Mouse (Mus musculus) frontal cortex, postnatal 25 days (tissue): ENCODE results near the gene Cenps.
"Not testable (repeated sequence)": the region's sequence is repeated elsewhere in the genome, so short reads cannot be mapped to it uniquely, and the experiment has no call there.

Experiments
- DNase-seq, 2 experiments: peaks; one replicate each; pipeline ENCODE4 v3.0.0; 2022; ENCODE audit warnings: low spot score in 2 of 2

The Cenps gene

DNA sequence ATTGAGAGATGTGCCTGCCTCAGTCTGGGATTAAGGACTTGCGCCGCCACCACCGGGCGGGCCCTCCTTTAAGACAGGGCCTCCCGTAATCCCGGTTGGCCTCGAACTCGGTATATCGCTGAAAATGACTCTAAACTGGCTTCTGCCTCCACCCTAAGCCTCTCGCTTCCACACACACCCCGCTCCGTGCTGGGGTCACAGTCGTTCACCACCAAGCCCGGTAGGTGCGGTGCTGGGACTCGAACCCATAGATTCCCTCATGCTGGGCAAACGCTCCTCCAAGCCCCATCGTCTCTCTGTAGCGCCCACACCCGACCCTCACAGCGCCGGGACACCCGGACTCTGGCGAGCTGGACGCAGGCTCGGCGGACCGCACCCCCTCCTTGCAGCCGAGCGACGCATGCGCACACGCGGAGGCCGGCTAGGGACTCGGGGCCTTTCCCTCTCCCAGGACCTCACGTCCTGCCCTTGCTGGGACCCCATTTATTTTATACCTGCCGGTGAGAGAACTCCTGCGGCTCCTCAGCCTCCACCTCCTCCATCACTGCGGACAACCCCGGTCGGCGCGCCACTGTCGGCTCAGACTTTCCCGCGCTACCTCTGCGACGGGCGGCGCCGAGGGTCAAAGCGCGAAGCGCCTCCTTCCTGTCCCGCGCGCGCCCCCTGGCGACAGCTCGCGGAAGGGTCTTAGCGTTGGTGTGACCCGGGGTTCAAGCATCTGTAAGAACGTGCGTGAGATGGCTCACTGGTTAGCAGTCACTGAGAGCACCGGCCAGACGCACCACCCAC is at the start of gene Cenps:
Gene Cenps (minus strand): TSS at position 648 of the 789 bp plus-strand sequence.
- peak; percentile 87 to 88 for DNase-seq

GRCm38 (mm10) chr4:149182755-149183154 is 45.3 kb upstream of the Cenps start:
- no peak for DNase-seq

GRCm38 (mm10) chr4:149182192-149182591 is 44.8 kb upstream of the Cenps start:
- no peak for DNase-seq

DNA sequence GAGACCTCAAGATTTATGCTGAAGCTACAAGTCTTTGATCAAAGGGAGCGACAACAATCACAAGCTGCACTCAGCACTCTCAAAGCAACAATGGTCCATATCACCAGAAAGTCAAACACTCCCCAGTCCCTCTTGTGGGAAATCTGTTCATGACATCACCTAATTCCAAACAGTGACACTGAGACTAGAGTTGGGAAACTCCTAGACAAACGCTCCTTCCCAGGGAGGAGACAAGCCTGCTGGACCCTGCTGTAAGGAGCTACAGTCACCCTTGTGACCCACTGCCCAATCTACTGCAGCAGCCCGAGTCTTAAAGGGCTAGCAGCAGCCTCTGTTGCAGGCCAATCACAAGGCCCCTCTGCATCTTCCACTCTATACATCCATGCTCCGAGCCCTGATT is 42.1 kb upstream of the Cenps start:
- DNase-seq: no peak

GRCm38 (mm10) chr4:149179160-149179559 is 41.7 kb upstream of the Cenps start:
- DNase-seq: no peak

GRCm38 (mm10) chr4:149178328-149178727 is 40.9 kb upstream of the Cenps start:
- DNase-seq: no peak

- DNase-seq: no peak
Measured at GRCm38 (mm10) chr4:149177046-149177445, 39.6 kb upstream of the Cenps start.

GRCm38 (mm10) chr4:149176645-149177044 is 39.2 kb upstream of the Cenps start:
- DNase-seq: no peak

DNA sequence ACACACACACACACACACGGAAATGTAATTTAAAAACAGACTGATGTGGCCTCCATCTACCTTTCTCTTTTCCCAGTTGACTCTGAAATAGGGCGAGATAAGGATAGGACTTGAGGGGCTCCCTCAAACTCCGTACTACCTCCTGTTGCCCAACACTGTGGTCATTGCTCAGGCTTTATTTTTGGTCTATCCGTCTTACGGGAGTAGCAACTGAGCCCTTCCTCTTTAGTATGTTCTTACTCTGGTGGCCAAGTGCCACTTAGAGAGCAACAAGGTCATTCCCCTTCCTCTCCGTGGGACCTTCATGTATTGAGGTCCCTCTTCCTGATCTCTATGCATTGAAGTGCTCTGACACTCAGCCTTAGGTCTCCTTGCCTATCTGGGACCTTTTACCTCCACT is 36.2 kb upstream of the Cenps start:
- no peak for DNase-seq

DNA sequence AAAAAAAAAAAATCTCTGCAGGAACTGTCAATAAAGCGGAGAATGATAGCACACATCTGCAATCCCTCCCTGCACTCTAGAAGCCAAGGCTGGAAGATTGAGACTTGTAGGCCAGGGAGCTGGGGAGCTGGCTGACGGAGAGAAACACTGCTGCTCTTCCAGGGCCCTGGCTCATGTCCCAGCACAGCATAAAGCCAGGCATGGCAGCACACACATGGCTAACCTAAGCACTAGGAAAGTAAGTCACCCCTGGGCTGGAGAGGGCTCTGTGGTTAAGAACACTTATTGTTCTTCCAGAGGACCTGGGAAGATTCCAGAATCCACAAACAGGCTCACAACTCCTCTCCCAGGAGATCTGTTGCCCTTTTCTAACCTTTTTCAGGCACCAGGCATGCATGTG is 35.2 kb upstream of the Cenps start:
- DNase-seq: no peak

DNA sequence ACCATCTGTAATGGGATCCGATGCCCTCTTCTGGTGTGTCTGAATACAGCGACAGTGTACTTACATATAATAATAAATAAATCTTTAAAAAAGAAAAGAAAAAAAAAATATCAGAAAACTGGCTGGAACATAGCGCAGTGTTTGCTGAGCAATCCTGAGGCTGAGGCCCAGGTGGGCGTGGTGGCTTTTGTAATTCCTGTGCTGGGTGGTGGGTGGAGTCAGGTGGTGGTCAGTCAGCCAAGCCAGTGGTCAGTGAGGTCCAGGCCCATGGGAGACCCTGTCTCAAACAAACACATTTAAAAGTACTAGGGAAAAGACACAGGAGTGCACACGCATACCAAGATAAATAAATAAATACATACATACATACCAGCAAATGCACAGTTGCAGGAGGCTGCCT is 34.7 kb upstream of the Cenps start:
- no peak for DNase-seq

DNA sequence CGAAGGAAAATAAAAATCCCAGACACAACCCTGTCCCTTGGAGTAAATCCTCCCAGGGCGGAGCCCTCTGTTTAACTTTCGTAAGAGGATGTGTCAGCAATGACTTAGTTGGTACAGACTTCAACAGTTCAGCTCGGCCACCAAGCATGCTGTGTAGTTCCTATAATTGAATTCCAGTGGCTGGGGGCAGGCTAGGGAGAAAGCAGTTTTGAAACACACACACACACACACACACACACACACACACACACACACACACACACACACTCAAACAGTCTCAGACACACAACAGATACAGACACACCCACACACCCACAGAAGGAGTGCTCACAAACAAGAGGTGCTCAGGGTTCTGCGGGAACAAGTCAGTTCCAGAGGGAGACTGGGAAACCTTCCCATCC is 34.2 kb upstream of the Cenps start:
- no peak for DNase-seq

DNA sequence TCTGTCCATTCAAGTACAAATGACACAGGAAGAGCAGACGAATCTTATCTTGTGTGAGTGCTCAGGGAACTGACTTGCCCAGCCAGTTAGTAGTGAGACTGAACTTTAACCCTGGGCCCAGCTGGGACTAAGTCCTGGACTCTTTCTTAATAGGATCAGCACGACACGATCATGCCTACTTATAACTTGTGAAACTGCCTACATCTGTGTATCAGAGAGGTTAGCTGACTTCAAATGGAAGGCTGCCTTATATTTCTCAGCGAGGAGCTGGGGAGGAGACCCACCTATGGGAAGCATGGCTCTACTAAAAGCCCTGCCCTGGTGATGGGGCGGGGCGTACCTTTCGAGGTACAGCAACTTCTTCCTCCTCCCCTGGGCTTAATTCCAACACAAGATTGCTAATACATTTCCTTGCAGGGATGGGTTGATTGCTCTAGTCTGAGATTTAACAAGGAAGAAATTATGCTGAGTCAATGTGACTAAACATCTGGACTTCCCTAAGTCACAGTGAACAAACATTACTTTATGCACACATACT is 33.0 kb upstream of the Cenps start:
- no peak for DNase-seq

DNA sequence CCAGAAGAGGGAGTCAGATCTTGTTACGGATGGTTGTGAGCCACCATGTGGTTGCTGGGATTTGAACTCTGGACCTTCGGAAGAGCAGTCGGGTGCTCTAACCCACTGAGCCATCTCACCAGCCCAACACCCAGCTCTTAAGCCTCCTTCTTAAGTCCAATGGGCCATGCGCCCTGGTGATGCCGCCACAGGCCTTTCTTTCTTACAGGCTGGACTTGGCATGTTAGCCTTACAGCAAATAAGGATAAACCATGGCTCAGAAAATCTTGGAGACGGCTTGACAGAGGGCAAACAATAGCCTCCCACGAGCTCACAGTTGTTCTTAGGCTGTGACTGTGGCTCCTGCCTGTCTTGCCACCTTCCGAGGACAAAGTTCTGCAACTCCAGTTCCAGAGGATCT is 32.5 kb upstream of the Cenps start:
- DNase-seq: not testable (repeated sequence)

- DNase-seq: no peak
Measured at GRCm38 (mm10) chr4:149168016-149168415, 30.6 kb upstream of the Cenps start.

DNA sequence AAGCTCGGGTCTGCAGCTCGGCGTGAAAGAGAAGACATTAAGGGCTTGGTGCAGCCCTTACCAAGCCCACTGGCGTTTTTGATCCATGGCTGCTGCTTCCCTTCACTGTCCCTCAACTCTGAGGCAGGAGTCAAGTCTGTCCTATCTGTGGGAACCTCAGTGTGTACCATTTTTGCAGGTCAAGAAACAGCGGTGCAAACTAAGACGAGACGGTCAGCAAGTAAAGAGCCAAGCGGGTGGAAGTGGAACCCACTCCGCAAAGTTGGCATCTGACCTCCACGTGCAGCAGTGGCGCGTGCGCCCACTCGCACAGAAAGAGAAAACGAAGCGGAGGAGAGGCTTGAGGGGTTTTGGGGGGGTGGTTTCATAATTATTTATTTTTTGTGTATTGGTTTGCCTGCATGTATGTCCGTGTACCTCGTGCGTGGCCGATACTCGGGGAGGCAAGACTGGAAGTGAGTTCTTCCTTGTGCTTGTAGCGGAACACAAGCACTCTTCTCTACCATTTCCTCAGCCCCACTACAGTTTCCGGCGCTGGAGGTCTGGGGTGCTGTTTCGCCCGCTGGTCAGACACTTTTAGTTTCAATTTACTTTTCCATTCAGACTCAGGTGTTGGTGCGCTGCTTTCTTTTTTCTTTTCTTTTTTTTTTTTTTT is 29.7 kb upstream of the Cenps start:
- DNase-seq: no peak

DNA sequence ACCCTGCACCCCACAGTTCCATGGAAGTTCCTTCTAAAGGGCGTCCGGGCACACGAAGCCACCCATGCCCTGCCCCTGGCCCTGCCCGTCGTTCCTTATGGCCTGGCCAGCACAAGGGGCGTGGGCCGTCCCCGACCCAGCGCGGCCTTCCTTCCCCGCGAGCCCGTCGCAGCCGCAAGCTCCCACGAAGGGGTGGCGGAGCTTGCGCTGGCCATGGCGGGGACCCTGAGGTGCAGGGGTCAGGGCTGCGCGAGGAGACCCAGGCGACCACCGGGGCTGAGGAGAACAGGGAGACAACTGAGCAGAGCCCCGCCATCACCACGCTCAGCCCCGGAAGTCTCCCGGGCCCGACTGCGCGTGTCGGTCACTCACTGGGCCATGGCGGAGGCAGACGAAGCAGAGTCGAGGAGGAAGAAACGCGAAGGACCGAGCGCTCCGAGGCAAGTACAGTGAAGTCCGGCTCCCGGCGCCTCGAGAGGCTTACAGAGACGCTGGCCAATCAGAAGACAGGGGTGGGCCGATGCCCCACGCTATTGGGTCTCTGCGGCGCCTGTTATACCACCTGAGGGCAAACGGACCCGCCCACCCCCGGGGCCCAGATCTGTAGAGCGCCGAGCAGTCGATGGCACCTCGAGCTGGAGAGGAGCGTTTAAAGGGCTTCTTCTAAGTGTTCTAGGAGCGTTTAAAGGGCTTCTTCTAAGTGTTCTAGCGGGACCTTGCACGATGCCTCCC is 29.0 kb upstream of the Cenps start, which contains the start of gene Pgd:
Gene Pgd (minus strand): TSS at position 557 of the 732 bp plus-strand sequence.
- DNase-seq: peak; percentile 96 to 97

DNA sequence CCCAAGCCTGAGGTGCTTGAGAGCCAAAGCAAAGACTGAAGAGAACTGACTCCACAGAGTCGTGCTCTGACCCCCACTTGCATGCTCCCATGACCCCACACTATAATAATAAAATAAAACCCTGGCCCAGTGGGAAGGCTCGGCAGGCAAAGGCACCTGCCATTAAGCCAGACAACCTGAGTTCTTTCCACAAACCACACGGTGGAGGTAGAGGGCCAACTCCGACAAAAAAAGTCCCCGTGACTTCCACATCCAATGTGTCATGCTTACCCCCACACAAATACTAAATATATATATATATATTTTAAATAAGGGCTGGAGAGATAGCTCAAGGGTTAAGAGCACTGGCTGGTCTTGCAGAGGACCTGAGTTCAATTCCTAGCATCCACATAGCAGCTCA is 26.7 kb upstream of the Cenps start:
- no peak for DNase-seq

GRCm38 (mm10) chr4:149163196-149163595 is 25.8 kb upstream of the Cenps start:
- no peak for DNase-seq

GRCm38 (mm10) chr4:149161166-149161565 is 23.7 kb upstream of the Cenps start:
- DNase-seq: no peak

DNA sequence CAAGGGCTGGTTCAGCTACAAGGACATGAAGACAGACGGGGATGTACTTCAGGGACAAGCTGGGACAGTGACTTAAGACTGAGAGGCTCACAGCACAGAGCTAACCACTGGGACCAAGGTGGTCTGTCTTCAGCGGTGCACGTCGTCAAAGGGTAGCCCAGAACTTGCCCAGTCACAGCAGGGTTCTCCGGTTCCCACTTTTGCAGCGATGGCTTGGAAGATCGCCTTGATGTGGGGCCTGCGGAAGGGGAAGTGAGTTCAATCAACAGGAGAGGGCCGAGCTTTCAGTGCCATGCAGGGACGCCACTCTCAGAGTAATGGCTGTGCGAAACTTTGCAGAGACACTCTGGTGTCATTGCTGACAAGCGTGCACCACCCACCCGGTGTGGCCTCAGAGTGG is 22.5 kb upstream of the Cenps start:
- no peak for DNase-seq

- no peak for DNase-seq
Measured at GRCm38 (mm10) chr4:149159203-149159602, 21.8 kb upstream of the Cenps start.
